30 mouse cellular contexts compared by ENCODE assay signal in the genomic region with DNA sequence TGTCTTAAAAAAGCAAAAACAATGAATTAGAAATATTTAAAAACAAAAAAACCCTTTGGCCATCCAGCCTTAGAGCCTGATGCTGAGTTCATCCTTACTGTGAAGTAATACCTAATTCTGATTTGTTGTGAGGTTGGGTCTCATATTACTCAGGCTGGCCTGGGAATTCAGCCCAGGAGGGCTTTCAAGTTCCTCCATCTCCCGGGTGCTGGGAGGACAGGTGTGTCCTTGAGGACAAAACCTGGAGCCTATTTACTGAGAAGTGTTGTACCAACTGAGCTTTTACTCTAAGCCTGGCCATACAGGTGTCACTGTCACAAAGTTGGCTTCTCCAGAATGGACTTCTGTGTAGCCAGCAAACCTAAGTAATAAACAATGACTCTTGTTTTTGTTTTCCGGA. TPM values are rescaled to one million over a fixed set of nuclear protein-coding genes. Genes with fewer than 3 reads are reported as not detected.
DNase-seq lines count a peak whose midpoint lies in the region; ATAC-seq and TF ChIP-seq lines count a peak whose summit lies in the region.
"Had no signal": no experiment of that assay in that cellular context is flagged by ENCODE, and none has a peak within 500 bp of the region (broad histone marks: within the 10 kb centered on the region; RNA-seq: fewer than 3 reads in every experiment).

No protein-coding gene starts in this region.

- TF ChIP-seq EP300 in MEL (IDR thresholded peaks at IDR 0.05; ENCODE audit: low read depth in 1 of 2, low read length in 2 of 2) = no peak

- no peaks in the 10 kb centered on the region; the same call in 1 of the 2 replicates for H3K27me3 ChIP-seq in hindbrain, embryonic 10.5 days (ENCODE audit: insufficient read depth, poor library complexity, severe bottlenecking)
- no peaks in the 10 kb centered on the region for H3K27me3 ChIP-seq in hindbrain, embryonic 14.5 days (ENCODE audit: control insufficient read depth, insufficient read depth, low read length)
- H3K27me3 ChIP-seq in MEL (ENCODE audit: control insufficient read depth in 1 of 2, insufficient read depth in 2 of 2, low read length in 2 of 2) = peaks cover 0 to 2% of the 10 kb centered on the region in 2 experiments; a peak in 3 of 4 replicates
- H3K27me3 ChIP-seq in embryonic facial prominence, embryonic 15.5 days = no peaks in the 10 kb centered on the region
- H3K27me3 ChIP-seq: forebrain, embryonic 15.5 days; heart, embryonic 13.5 days; hindbrain, embryonic 13.5 days; lung, embryonic 15.5 days; midbrain, embryonic 13.5 days; stomach, embryonic 15.5 days had no signal

- no peak for TF ChIP-seq CTCF in MEL (IDR thresholded peaks at IDR 0.05 in 2 of 3, conservative IDR thresholded peaks at IDR 0.05 in 1 of 3; ENCODE audit: control insufficient read depth in 1 of 3, insufficient read depth in 1 of 3, low read depth in 2 of 3, low read length in 3 of 3, poor library complexity in 1 of 3, severe bottlenecking in 1 of 3)

- no peaks in the 10 kb centered on the region for H3K9me3 ChIP-seq in hindbrain, embryonic 10.5 days
- H3K9me3 ChIP-seq in hindbrain, embryonic 14.5 days (ENCODE audit: control insufficient read depth, low read length) = no peaks in the 10 kb centered on the region
- H3K9me3 ChIP-seq in MEL (replicated peaks; ENCODE audit: insufficient read depth, low read length) = no peaks in the 10 kb centered on the region
- H3K9me3 ChIP-seq in embryonic facial prominence, embryonic 15.5 days (replicated peaks) = no peaks in the 10 kb centered on the region
- H3K9me3 ChIP-seq: forebrain, embryonic 10.5 days; forebrain, embryonic 15.5 days; heart, embryonic 13.5 days; hindbrain, embryonic 13.5 days; lung, embryonic 15.5 days; midbrain, embryonic 13.5 days; stomach, embryonic 15.5 days had no signal

- ATAC-seq in hindbrain, embryonic 14.5 days (ENCODE audit: low FRiP score) = no peak
- no peak for ATAC-seq in embryonic facial prominence, embryonic 15.5 days (ENCODE audit: insufficient number of reproducible peaks, low FRiP score, low TSS enrichment, low read depth)
- no peak for ATAC-seq in cerebellum, adult (ENCODE audit: insufficient number of reproducible peaks, low FRiP score, low TSS enrichment)
- ATAC-seq in megakaryocyte, adult 5-6 weeks (ENCODE audit: poor library complexity, severe bottlenecking) = no peak
- ATAC-seq: CD4-positive, CD25-positive, alpha-beta regulatory T cell, adult 4 months; forebrain, embryonic 15.5 days; intestine, postnatal 0 days; midbrain, embryonic 13.5 days had no signal

- peak; percentile 65 for DNase-seq in gastrocnemius, adult 18-20 months (ENCODE audit: low spot score)
- DNase-seq in gastrocnemius, postnatal 10 days = no peak
- peak; percentile 21 for DNase-seq in hindbrain, embryonic 10.5 days (ENCODE audit: low spot score)
- DNase-seq in hindbrain, embryonic 14.5 days (ENCODE audit: low spot score) = no peak
- no peak for DNase-seq in MEL (ENCODE audit: low read depth, low spot score)
- DNase-seq: adrenal gland, postnatal 10 days; cerebellum, adult 11 months; cerebellum, adult 9-10 months; cerebellum, postnatal 36 days; gastrocnemius, postnatal 25 days; heart, adult 2 months; heart, postnatal 14 days; kidney, postnatal 4 days; left cerebral cortex, postnatal 4 days; liver; lung, postnatal 4 days had no signal

- 68% methylated on average over 2 of the region's 2 CpGs for WGBS in hindbrain, embryonic 10.5 days
- 75% methylated on average over 2 of the region's 2 CpGs for WGBS in hindbrain, embryonic 14.5 days
- WGBS in embryonic facial prominence, embryonic 15.5 days = 56% methylated on average over 2 of the region's 2 CpGs

- no peak overlapping the region for H3K4me3 ChIP-seq in hindbrain, embryonic 10.5 days
- H3K4me3 ChIP-seq in hindbrain, embryonic 14.5 days (replicated peaks; ENCODE audit: low read length) = no peak overlapping the region
- no peak overlapping the region for H3K4me3 ChIP-seq in MEL (ENCODE audit: control insufficient read depth in 1 of 2, insufficient read depth in 1 of 2, low read depth in 2 of 2, low read length in 2 of 2)
- H3K4me3 ChIP-seq in embryonic facial prominence, embryonic 15.5 days (replicated peaks) = no peak overlapping the region
- H3K4me3 ChIP-seq: forebrain, embryonic 10.5 days; forebrain, embryonic 15.5 days; heart, adult 2 months; heart, embryonic 13.5 days; hindbrain, embryonic 13.5 days; lung, embryonic 15.5 days; midbrain, embryonic 13.5 days; stomach, embryonic 15.5 days had no signal

- no peak for TF ChIP-seq RAD21 in MEL (IDR thresholded peaks at IDR 0.05; ENCODE audit: low read depth, low read length)

- TF ChIP-seq POLR2A in MEL (IDR thresholded peaks at IDR 0.05; ENCODE audit: control insufficient read depth in 1 of 2, insufficient read depth in 1 of 2, low read depth in 1 of 2, low read length in 2 of 2, poor library complexity in 1 of 2) = no peak; a peak in 1 of 4 replicates

- H3K9ac ChIP-seq in hindbrain, embryonic 14.5 days = no peak overlapping the region
- no peak overlapping the region for H3K9ac ChIP-seq in MEL (ENCODE audit: control insufficient read depth, low read depth, low read length, poor library complexity, severe bottlenecking)
- H3K9ac ChIP-seq in embryonic facial prominence, embryonic 15.5 days = no peak overlapping the region
- H3K9ac ChIP-seq: forebrain, embryonic 15.5 days; heart, embryonic 13.5 days; hindbrain, embryonic 13.5 days; lung, embryonic 15.5 days; midbrain, embryonic 13.5 days; stomach, embryonic 15.5 days had no signal

- H3K79me2 ChIP-seq in MEL (ENCODE audit: control insufficient read depth, insufficient read depth, low read length, poor library complexity) = no peaks in the 10 kb centered on the region

- peaks cover 59% of the 10 kb centered on the region for H3K36me3 ChIP-seq in hindbrain, embryonic 10.5 days
- H3K36me3 ChIP-seq in hindbrain, embryonic 14.5 days (replicated peaks; ENCODE audit: control insufficient read depth, insufficient read depth) = peaks cover 59% of the 10 kb centered on the region
- H3K36me3 ChIP-seq in MEL (ENCODE audit: control insufficient read depth in 1 of 2, insufficient read depth in 2 of 2, low read length in 2 of 2) = peaks cover 3 to 24% of the 10 kb centered on the region in 2 experiments
- H3K36me3 ChIP-seq in embryonic facial prominence, embryonic 15.5 days = peaks cover 37% of the 10 kb centered on the region

- no peak overlapping the region for H3K4me2 ChIP-seq in hindbrain, embryonic 14.5 days (replicated peaks)
- H3K4me2 ChIP-seq in embryonic facial prominence, embryonic 15.5 days (replicated peaks) = no peak overlapping the region
- H3K4me2 ChIP-seq: forebrain, embryonic 15.5 days; heart, embryonic 13.5 days; hindbrain, embryonic 13.5 days; lung, embryonic 15.5 days; midbrain, embryonic 13.5 days; stomach, embryonic 15.5 days had no signal

- peaks cover 22% of the 10 kb centered on the region for H3K4me1 ChIP-seq in hindbrain, embryonic 10.5 days (replicated peaks)
- H3K4me1 ChIP-seq in hindbrain, embryonic 14.5 days (replicated peaks; ENCODE audit: control insufficient read depth, insufficient read depth, low read length) = peaks cover 5% of the 10 kb centered on the region; the same call in 1 of the 2 replicates
- H3K4me1 ChIP-seq in MEL (ENCODE audit: control insufficient read depth in 1 of 2, insufficient read depth in 2 of 2, low read length in 2 of 2) = peaks cover 0 to 7% of the 10 kb centered on the region in 2 experiments; a peak in 2 of 4 replicates
- H3K4me1 ChIP-seq in embryonic facial prominence, embryonic 15.5 days = 0 out of 2 replicates have a peak, but pooled peaks cover 7% of the 10 kb centered on the region

- H3K27ac ChIP-seq in hindbrain, embryonic 10.5 days = no peak overlapping the region
- no peak overlapping the region for H3K27ac ChIP-seq in hindbrain, embryonic 14.5 days
- H3K27ac ChIP-seq in MEL (ENCODE audit: control insufficient read depth, low read depth, low read length) = no peak overlapping the region
- 0 out of 2 replicates have a peak overlapping the region, but pooled peaks have one; percentile 24 for H3K27ac ChIP-seq in embryonic facial prominence, embryonic 15.5 days (replicated peaks)
- H3K27ac ChIP-seq: forebrain, embryonic 10.5 days; forebrain, embryonic 15.5 days; heart, adult 2 months; heart, embryonic 13.5 days; hindbrain, embryonic 13.5 days; kidney, postnatal 0 days; lung, embryonic 15.5 days; midbrain, embryonic 13.5 days; stomach, embryonic 15.5 days had no signal

TF ChIP-seq in MEL, 35 proteins besides CTCF, POLR2A, EP300 and RAD21:
- TF ChIP-seq ZKSCAN1 (IDR thresholded peaks at IDR 0.05; ENCODE audit: low read depth, low read length) (0 out of 2 replicates have a peak, but pooled peaks have one; percentile 13), KAT2A (conservative IDR thresholded peaks at IDR 0.05; ENCODE audit: low read depth, low read length) (no peak)

RNA-seq across cellular contexts. Expression of a gene that starts 28.8 kb away (rescaled TPM):
- total RNA-seq in gastrocnemius, adult 18-20 months (2021) = 1 to 10 TPM in 1 of 2 experiments, under 1 TPM in 1; 0.45 to 2.7 TPM
- total RNA-seq in gastrocnemius, postnatal 10 days (2021) = 1 to 10 TPM; 1.0 TPM
- 0.39 and 0.45 TPM in 2 replicates for polyA plus RNA-seq in hindbrain, embryonic 10.5 days (2016; fragmentation: Nextera tagmentation; extraction: Ambion mirVana)
- 2.9 and 3.7 TPM in 2 replicates for polyA plus RNA-seq in hindbrain, embryonic 14.5 days (2014; fragmentation: Nextera tagmentation; extraction: Ambion mirVana)
- not detected in 2 replicates for total RNA-seq in MEL (2012; rRNA removed)
- not detected for polyA plus RNA-seq in MEL (2012; ENCODE audit: insufficient read depth in 1 of 2, insufficient read length in 2 of 2, low read depth in 1 of 2, low replicate concordance in 2 of 2, missing spikeins in 1 of 2)
- polyA plus RNA-seq in embryonic facial prominence, embryonic 15.5 days (2015; fragmentation: Nextera tagmentation; extraction: Ambion mirVana) = 1.1 and 1.2 TPM in 2 replicates
- total RNA-seq in megakaryocyte, adult 5-6 weeks (2015) = not detected in 2 replicates
- total RNA-seq in megakaryocyte, adult 5-6 weeks (2017) = not detected in 2 replicates
- total RNA-seq: megakaryocyte-erythroid progenitor cell, adult 5-6 weeks had no signal
- polyA plus RNA-seq: CD4-positive, CD25-positive, alpha-beta regulatory T cell, adult 4 months had no signal

RNA-seq across cellular contexts. Expression of a gene that starts 34.3 kb away (rescaled TPM):
- 100 to 1,000 TPM; 517 to 578 TPM for total RNA-seq in gastrocnemius, adult 18-20 months (2021)
- 100 to 1,000 TPM; 801 to 805 TPM for total RNA-seq in gastrocnemius, postnatal 10 days (2021)
- 1,323 and 1,330 TPM in 2 replicates for polyA plus RNA-seq in hindbrain, embryonic 10.5 days (2016; fragmentation: Nextera tagmentation; extraction: Ambion mirVana)
- 1,491 and 1,607 TPM in 2 replicates for polyA plus RNA-seq in hindbrain, embryonic 14.5 days (2014; fragmentation: Nextera tagmentation; extraction: Ambion mirVana)
- 303 and 356 TPM in 2 replicates for total RNA-seq in MEL (2012; rRNA removed)
- 100 to 1,000 TPM; 755 to 855 TPM for polyA plus RNA-seq in MEL (2012; ENCODE audit: insufficient read depth in 1 of 2, insufficient read length in 2 of 2, low read depth in 1 of 2, low replicate concordance in 2 of 2, missing spikeins in 1 of 2)
- polyA plus RNA-seq in embryonic facial prominence, embryonic 15.5 days (2015; fragmentation: Nextera tagmentation; extraction: Ambion mirVana) = 742 and 749 TPM in 2 replicates
- 494 and 497 TPM in 2 replicates for total RNA-seq in megakaryocyte, adult 5-6 weeks (2015)
- total RNA-seq in megakaryocyte, adult 5-6 weeks (2017) = 231 and 282 TPM in 2 replicates

Comparison
In these comparisons a context has a peak if more than half of its experiments do, and no peak if none do; other contexts are left out.
1. DNase-seq: peak in gastrocnemius, adult 18-20 months (single experiment) and hindbrain, embryonic 10.5 days (single experiment); none in gastrocnemius, postnatal 10 days (single experiment), hindbrain, embryonic 14.5 days (single experiment) and MEL (single experiment).